Mouse (Mus musculus) right cerebral cortex, postnatal 25 days (tissue): ENCODE measurements around the gene Fabp2.
"Not testable (repeated sequence)": the region's sequence is repeated elsewhere in the genome, so short reads cannot be mapped to it uniquely, and the experiment has no call there.

Experiments used
- DNase-seq: peaks from one replicate; pipeline ENCODE4 v3.0.0; 2022

Fabp2 gene

GRCm38 (mm10) chr3:122920572-122921435, 25.9 kb downstream of the Fabp2 start:
- DNase-seq, result no peak

GRCm38 (mm10) chr3:122921676-122922527, 27.0 kb downstream of the Fabp2 start:
- no peak for DNase-seq

- no peak for DNase-seq
Measured at GRCm38 (mm10) chr3:122923147-122923546, 28.3 kb downstream of the Fabp2 start.

DNA sequence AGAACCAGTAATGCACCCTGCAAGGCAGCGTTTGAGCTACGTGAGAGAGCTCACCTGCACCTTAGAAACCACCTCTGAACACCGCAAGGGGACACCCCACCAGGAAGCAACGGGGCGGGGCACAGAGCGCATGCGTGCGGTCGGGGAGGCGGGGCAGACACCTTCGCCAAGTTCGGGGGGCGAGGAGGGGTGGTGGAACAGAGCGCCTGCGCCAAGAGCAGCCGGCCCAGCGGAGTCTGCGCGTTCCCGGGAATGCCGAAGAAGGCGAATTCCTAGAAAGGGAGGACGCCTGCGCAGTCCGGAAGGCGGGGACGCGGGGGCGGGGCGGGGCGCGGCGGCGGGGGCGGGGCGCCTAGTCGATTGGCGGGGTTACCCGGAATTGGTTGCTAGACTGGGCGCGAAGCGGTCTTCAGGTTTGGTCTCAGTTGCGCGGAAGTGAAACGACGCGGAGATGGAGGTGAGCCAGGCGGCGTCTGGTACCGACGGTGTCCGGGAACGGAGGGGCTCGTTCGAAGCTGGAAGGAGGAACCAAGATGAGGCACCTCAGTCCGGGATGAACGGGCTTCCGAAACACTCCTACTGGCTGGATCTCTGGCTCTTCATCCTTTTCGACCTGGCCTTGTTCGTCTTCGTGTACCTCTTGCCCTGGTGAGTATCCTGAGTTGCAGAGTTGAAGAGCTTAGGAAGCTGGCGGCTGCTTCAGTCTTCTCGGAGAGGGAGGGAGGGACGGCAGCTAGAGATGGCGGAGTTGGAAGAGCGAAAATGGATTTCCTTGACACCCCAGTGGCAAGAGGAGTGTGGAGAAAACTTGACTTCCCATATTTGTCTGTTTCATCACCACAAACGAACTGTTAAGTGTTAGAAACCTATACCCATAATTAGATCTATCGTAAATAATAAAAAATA, 29.4 kb downstream of the Fabp2 start, which contains the start of gene 1810037I17Rik:
Gene 1810037I17Rik, plus strand, starts transcription at position 195 of the 906 bp plus-strand sequence.
- peak; percentile 96 for DNase-seq

- DNase-seq, result peak; percentile 43
Measured at GRCm38 (mm10) chr3:122929723-122930122, 34.9 kb downstream of the Fabp2 start.

- no peak for DNase-seq
Measured at GRCm38 (mm10) chr3:122932466-122932865, 37.6 kb downstream of the Fabp2 start.

- not testable (repeated sequence) for DNase-seq
Measured at GRCm38 (mm10) chr3:122937176-122937575, 42.3 kb downstream of the Fabp2 start.

DNA sequence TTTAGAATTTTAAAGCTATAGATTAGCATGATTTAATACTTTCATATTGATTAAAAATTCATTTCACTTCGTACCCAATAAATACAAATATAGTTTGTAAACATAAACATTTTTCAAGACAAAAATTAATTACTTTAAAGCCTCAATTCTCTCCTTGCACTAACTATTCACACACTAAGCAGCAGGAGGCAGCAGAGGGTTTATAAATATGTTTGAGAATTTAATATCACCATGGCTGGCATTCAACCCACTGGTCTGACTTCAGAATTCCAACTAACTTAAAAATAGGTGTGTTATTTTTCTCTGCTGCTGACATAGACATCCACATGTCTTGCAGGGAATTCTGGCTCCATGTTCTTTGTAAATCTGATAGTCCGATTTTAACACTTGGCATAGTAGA, 44.3 kb downstream of the Fabp2 start:
- no peak for DNase-seq

- no peak for DNase-seq
Measured at GRCm38 (mm10) chr3:122943387-122943890, 48.6 kb downstream of the Fabp2 start.
